Mouse (Mus musculus) heart, postnatal 10 days (tissue): Measurements from ENCODE around the gene Creb5. TPM values are rescaled to one million over a fixed set of nuclear protein-coding genes. Genes with fewer than 3 reads are reported as not detected.
A peak's percentile ranks its signal among the peaks of the same experiment; 100 is the strongest.

Experiments
- DNase-seq, 2 experiments: peaks; one replicate each; pipeline ENCODE4 v3.0.0; 2021
- intact Hi-C: fragments of 180-260 bp; cut with DNase I; formaldehyde crosslinking; loops from one replicate; pipeline ENCODE4 v1.15.1; 2025
- total RNA-seq, 2 experiments: library from RNA; stranded (reverse); gene quantifications; 2 replicates each; pipeline ENCODE4 v1.2.3; 2021

The Creb5 gene
- total RNA-seq, 2 experiments from 2014 or later = 26.2 to 30.8 TPM

DNA sequence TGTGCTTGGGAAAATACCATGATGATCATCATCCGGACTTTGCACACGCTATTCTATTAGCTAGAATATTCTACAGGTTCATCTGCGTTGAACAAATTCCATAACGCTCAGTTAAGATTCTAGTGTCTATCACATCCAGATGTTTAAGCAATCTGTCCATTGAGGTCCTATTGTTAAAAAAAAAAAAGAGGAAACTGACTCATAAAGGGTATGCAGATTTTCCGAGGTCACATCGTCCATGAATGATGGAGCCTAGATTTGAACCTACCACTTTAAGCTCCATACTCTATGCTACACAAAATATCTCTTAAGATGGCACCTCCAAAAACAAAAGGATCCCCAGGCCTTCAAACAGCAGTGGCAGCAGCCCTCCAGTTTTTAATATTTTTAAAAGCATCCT is 26.5 kb downstream of the Creb5 start:
- intact Hi-C loops = no loop called here
- no peak for DNase-seq

- intact Hi-C loops = no loop called here
- DNase-seq = no peak
These were observed 27.1 kb downstream of the Creb5 start for GRCm38 (mm10) chr6:53314126-53314525.

GRCm38 (mm10) chr6:53319543-53320325 is 32.7 kb downstream of the Creb5 start:
- peak; percentile 59 to 64 for DNase-seq
- intact Hi-C loops = no loop called here

- DNase-seq = peak; percentile 74 to 79
These were observed 50.3 kb downstream of the Creb5 start for GRCm38 (mm10) chr6:53337398-53337797.

DNA sequence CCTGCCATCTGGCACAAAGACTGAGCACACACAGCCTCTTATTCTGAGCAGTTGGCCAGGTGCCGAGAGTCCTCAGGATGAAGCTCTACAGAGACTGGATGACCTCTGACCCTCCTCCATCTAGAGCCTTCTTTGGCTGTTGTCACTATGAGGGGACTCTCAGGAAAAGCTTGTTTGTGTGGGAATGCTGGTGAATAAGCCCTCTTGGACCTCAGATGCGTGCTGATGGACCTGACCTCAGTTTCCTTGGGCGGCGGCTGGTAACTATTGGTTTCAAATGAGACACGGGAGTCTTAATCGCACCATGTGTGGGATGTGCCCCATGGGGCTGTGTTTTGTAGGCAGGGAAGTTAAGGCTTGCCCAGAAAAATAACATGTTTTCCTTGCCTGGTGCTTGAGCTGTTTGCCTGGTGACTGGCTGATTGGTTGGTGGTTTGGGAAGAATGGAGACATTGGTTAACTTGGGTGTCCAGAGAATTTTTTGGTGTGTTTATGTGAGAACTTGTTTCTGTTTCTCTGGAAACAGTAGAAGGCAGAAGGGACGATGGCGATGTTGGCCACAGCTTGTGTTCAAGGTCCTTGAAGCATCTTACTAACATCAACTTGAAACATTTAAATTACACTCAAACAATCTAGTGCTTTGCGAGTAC is 65.4 kb downstream of the Creb5 start:
- DNase-seq = peak; percentile 19 to 29
- intact Hi-C loops = no loop called here

More at GRCm38 (mm10) chr6:53337398-53337797, 50.3 kb downstream of the Creb5 start:
- intact Hi-C loops = no loop called here

DNA sequence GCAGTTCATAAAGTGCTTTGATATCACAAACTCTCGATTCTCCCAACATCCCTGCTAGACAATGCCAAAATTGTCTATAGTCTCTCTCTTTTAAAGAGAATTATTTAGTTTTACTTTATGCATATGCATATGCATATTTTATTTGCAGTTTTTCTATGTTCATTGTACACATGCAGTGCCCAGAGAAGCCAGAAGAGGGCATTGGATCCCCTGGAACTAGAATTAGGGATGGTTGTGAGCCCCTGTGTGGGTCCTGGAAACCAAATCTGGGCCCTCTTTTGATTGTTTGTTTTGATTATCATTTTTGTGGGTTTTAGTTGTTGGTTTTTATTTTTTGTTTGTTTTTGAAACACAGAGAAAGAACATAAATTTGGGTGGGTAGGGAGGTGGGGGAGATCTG is 69.3 kb downstream of the Creb5 start:
- no peak for DNase-seq
- intact Hi-C loops = no loop called here

DNA sequence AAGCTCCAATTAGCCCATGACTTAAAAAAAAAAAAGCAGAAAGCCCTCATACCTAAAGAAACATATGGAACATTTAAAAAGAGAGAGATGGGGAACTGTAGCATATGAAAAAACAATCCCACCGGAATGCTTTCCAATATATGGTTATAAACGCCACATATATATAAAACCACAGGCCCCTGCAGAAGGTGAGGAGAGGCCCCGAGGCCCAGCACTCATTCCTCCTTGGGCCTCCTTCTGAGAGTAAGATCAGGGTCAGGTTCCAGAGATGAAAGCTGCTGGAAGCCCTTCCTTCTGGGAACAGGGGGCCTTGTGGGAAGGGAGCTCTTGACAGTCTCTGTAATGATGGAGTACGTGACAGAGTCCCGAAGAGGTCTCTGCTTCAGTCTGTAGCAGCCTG is 76.5 kb downstream of the Creb5 start:
- intact Hi-C loops = no loop called here
- DNase-seq = no peak

- intact Hi-C loops = no loop called here
- peak; percentile 23 to 25 for DNase-seq
These were observed 76.9 kb downstream of the Creb5 start for GRCm38 (mm10) chr6:53363981-53364391.

GRCm38 (mm10) chr6:53369147-53369546 is 82.1 kb downstream of the Creb5 start:
- intact Hi-C loops = loop anchor here (5.0 kb wide), 1 partner anchor 353 kb away; no protein-coding TSS in a partner anchor
- no peak for DNase-seq

GRCm38 (mm10) chr6:53369928-53370327 is 82.9 kb downstream of the Creb5 start:
- intact Hi-C loops = loop anchor here (1.0 to 5.0 kb wide), 2 partner anchors 46 to 352 kb away; no protein-coding TSS in a partner anchor
- peak; percentile 28 to 38 for DNase-seq

DNA sequence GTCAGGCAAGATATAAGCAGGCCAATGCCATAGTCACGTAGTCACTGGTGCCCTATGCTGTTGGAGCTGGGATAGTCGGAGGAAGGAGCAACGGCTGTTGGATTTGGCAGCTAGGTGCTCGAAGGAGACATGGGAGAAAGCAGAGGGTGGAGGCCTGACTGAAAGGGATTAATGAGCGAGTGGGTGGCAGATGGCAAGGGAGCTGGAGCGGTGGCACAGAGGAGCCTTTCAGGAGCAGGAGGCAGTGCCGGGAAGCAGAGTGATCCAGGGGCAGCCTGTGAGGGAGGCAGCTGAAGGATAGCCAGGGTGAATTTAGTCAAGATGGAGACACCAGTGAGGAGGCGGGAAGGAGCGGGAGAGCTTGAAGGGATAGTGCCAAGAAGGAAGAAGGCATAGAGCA is 84.9 kb downstream of the Creb5 start:
- intact Hi-C loops = no loop called here
- no peak for DNase-seq

- intact Hi-C loops = no loop called here
These were observed 87.4 kb downstream of the Creb5 start for GRCm38 (mm10) chr6:53374315-53374941.

GRCm38 (mm10) chr6:53389277-53389676 is 102.2 kb downstream of the Creb5 start:
- intact Hi-C loops = no loop called here

More at GRCm38 (mm10) chr6:53374315-53374941, 87.4 kb downstream of the Creb5 start:
- DNase-seq = no peak

DNA sequence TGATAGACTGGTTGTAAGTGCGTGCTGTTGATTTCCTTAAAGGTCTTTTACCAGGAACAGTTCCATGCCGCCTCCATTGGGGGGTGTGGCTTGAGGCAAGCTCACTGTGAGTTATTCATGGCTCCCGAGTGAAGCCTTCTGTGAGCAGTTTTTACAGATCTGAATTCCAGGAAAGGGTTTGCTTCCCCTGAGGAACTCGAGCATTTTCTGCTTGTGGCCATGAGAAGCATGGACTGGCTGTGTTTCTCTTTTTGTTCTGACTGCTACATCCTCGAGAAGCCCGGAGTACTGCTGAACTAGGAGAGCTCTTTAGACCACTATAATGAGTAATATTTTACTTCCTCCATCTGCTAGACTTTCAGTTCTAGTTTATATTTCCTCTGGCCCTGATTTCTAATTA is 103.3 kb downstream of the Creb5 start:
- peak; percentile 59 for DNase-seq
- intact Hi-C loops = no loop called here

More at GRCm38 (mm10) chr6:53389277-53389676, 102.2 kb downstream of the Creb5 start:
- no peak for DNase-seq

DNA sequence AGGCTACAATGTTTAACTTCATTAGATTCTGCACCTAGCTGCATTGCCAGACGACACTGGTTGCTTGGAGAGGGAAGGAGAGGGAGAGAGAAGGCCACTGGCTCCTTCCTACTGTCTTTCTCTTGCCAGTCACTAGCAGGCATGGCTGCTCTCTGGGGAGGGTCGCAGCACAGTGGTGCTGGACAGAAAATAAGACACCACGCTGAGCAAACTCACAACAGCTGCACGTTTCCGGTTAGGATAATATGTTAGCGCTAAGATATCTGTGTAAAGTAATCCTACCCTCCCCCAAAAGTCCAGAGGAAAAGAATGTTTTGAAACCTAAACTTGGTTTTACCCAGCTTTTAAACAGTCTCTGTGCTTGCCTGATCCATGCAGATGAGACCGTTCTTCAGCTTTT is 107.0 kb downstream of the Creb5 start:
- DNase-seq = no peak
- intact Hi-C loops = no loop called here

- no peak for DNase-seq
These were observed 108.1 kb downstream of the Creb5 start for GRCm38 (mm10) chr6:53395208-53395607.

GRCm38 (mm10) chr6:53396421-53396820 is 109.4 kb downstream of the Creb5 start:
- intact Hi-C loops = no loop called here

More at GRCm38 (mm10) chr6:53395208-53395607, 108.1 kb downstream of the Creb5 start:
- intact Hi-C loops = no loop called here

GRCm38 (mm10) chr6:53397797-53398196 is 110.7 kb downstream of the Creb5 start:
- DNase-seq = no peak
- intact Hi-C loops = no loop called here

More at GRCm38 (mm10) chr6:53396421-53396820, 109.4 kb downstream of the Creb5 start:
- no peak for DNase-seq

DNA sequence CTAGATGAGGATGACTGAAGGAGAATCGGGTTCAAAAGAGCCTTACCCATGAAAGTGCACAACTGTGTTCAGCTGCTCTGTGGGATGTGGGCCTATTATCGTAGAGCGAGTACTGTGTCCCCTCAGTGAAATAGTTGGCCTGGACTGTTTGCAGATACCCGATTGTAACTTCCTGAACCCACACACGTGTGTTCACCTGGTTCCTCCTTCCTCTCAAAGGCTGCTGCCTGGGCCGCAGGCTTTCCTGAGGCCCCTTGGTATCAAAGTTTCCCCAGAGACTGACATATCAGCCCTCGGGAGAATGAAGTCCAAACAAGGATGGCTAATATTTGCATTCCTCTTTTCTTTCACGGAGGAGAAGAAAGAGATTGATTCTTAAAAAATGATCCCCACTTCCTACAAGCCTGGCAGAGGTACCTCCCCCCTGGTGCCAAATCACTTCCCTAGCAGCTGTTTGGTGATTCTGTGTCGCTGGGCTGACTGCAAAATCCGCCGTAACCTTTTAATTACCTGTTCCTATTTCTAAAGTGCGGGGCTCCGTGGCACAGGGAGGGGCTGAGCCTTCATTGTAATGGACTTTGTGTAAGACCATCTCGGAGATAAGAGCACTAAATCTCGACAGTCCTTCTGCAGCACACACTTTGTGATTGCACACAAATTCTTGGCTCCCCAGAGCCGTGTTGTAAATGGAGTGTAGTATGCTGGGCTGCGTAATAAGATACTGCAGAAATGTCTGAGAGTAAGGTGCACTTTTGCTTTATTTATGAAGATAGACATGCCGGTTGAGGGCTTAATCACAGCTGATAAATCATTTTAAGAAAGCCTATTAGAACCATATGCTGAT is 111.4 kb downstream of the Creb5 start:
- no peak for DNase-seq
- intact Hi-C loops = no loop called here

GRCm38 (mm10) chr6:53401364-53401763 is 114.3 kb downstream of the Creb5 start:
- intact Hi-C loops = no loop called here
- no peak for DNase-seq
